Comparison of ENCODE assay signal across 20 mouse cellular contexts in genomic region chr6:38247362-38247761, GRCm38 (mm10). TPM values are rescaled to one million over a fixed set of nuclear protein-coding genes. Genes with fewer than 3 reads are reported as not detected.
DNase-seq lines count a peak whose midpoint lies in the region; ATAC-seq and TF ChIP-seq lines count a peak whose summit lies in the region.
"Had no signal": no experiment of that assay in that cellular context is flagged by ENCODE, and none has a peak within 500 bp of the region (broad histone marks: within the 10 kb centered on the region; RNA-seq: fewer than 3 reads in every experiment).

No protein-coding gene starts in this region.

- DNase-seq in A20 (ENCODE audit: low read depth, low spot score) (peak; percentile 58), CH12.LX (ENCODE audit: extremely low read depth) (no peak)
- DNase-seq: adrenal gland, adult 2 months; adrenal gland, adult 8-10 months; adrenal gland, postnatal 10 days; adrenal gland, postnatal 14 days; adrenal gland, postnatal 25 days; adrenal gland, postnatal 36 days; B cell, adult 2 months; cerebellum, adult 11 months; cerebellum, adult 11-12 months; cerebellum, adult 18-20 months; cerebellum, adult 2 months; cerebellum, adult 8-10 months had no signal

- TF ChIP-seq CTCF in CH12.LX (conservative IDR thresholded peaks at IDR 0.05 in 1 of 2, IDR thresholded peaks at IDR 0.05 in 1 of 2; ENCODE audit: low read depth in 2 of 2, low read length in 2 of 2), result no peak

- ATAC-seq in forebrain, embryonic 15.5 days (replicated peaks), result no peak
- ATAC-seq in inflammation-experienced regulatory T-cells, adult 6 months, result no peak
- ATAC-seq: activated CD4-positive, CD25-positive, alpha-beta regulatory T cell, adult 4 months; CD4-positive, CD25-positive, alpha-beta regulatory T cell, adult 4 months; Patski had no signal

- no peak for TF ChIP-seq RAD21 in CH12.LX (IDR thresholded peaks at IDR 0.05; ENCODE audit: low read depth, low read length)

- no peaks in the 10 kb centered on the region for H3K9me3 ChIP-seq in CH12.LX (replicated peaks; ENCODE audit: low read length)
- no peaks in the 10 kb centered on the region for H3K9me3 ChIP-seq in forebrain, embryonic 15.5 days
- H3K9me3 ChIP-seq: G1E had no signal

- no peak overlapping the region for H3K4me3 ChIP-seq in CH12.LX (replicated peaks in 1 of 3; ENCODE audit: low read depth in 2 of 3, low read length in 2 of 3, poor library complexity in 1 of 3)
- no peak overlapping the region for H3K4me3 ChIP-seq in forebrain, embryonic 15.5 days

- no peaks in the 10 kb centered on the region for H3K79me2 ChIP-seq in CH12.LX (replicated peaks; ENCODE audit: control insufficient read depth, extremely low read depth, insufficient read depth, poor library complexity, severe bottlenecking)

- in situ Hi-C loops in CH12.LX (cut with MboI; ENCODE audit: low pct_ligation_motif_present, low pct_unique_long_range_greater_than_20kb, low sequenced_read_pairs), result loop anchor here (5.0 kb wide), 1 partner anchor 80 kb away; no protein-coding TSS in a partner anchor

- no peaks in the 10 kb centered on the region for H3K36me3 ChIP-seq in CH12.LX (replicated peaks in 1 of 2; ENCODE audit: control insufficient read depth in 1 of 2, insufficient read depth in 1 of 2, low read length in 1 of 2)
- H3K36me3 ChIP-seq in forebrain, embryonic 15.5 days, result no peaks in the 10 kb centered on the region
- H3K36me3 ChIP-seq: G1E had no signal

- H3K27ac ChIP-seq in CH12.LX (ENCODE audit: insufficient read depth, low read depth), result no peak overlapping the region
- no peak overlapping the region for H3K27ac ChIP-seq in forebrain, embryonic 15.5 days (replicated peaks)

- H3K27me3 ChIP-seq in CH12.LX (replicated peaks), result no peaks in the 10 kb centered on the region
- H3K27me3 ChIP-seq in forebrain, embryonic 15.5 days, result no peaks in the 10 kb centered on the region
- H3K27me3 ChIP-seq: Patski had no signal

- no peak overlapping the region for H3K9ac ChIP-seq in CH12.LX (ENCODE audit: insufficient read depth, low read depth)
- no peak overlapping the region for H3K9ac ChIP-seq in forebrain, embryonic 15.5 days (replicated peaks)

- dilution Hi-C loops in CH12.LX (cut with MboI; ENCODE audit: extremely low pct_ligation_motif_present, extremely low pct_unique_long_range_greater_than_20kb, low sequenced_read_pairs), result no loop called here

- no peak overlapping the region for H3K4me2 ChIP-seq in CH12.LX (ENCODE audit: insufficient read depth, low read depth, poor library complexity, severe bottlenecking)
- no peak overlapping the region for H3K4me2 ChIP-seq in forebrain, embryonic 15.5 days (replicated peaks)

- TF ChIP-seq POLR2A in CH12.LX (IDR thresholded peaks at IDR 0.05; ENCODE audit: low read depth, low read length), result no peak

- no peak for TF ChIP-seq EP300 in CH12.LX (IDR thresholded peaks at IDR 0.05; ENCODE audit: low read length)

- WGBS in forebrain, embryonic 15.5 days, result 93% methylated on average over 4 of the region's 4 CpGs

- H3K4me1 ChIP-seq in CH12.LX (ENCODE audit: control insufficient read depth in 1 of 2, insufficient read depth in 2 of 2), result peaks cover 15 to 73% of the 10 kb centered on the region in 2 experiments
- H3K4me1 ChIP-seq in forebrain, embryonic 15.5 days, result peaks cover 37% of the 10 kb centered on the region

TF ChIP-seq in CH12.LX, 34 proteins besides CTCF, POLR2A, EP300 and RAD21:
- TF ChIP-seq RCOR1 (conservative IDR thresholded peaks at IDR 0.05; ENCODE audit: low read depth, low read length) (no peak), PAX5 (IDR thresholded peaks at IDR 0.05; ENCODE audit: low read length) (no peak), USF2 (conservative IDR thresholded peaks at IDR 0.05; ENCODE audit: low read depth, low read length) (no peak), NELFE (IDR thresholded peaks at IDR 0.05; ENCODE audit: low read depth, low read length) (no peak), BHLHE40 (IDR thresholded peaks at IDR 0.05; ENCODE audit: low read depth, low read length) (peak; percentile 63), ETS1 (conservative IDR thresholded peaks at IDR 0.05; ENCODE audit: low read depth, low read length) (no peak)

RNA-seq across cellular contexts. Expression of gene D630045J12Rik, which starts 6.4 kb away (rescaled TPM):
- total RNA-seq in CH12.LX (2012; rRNA removed), result 1.3 and 1.7 TPM in 2 replicates
- 0.43 and 0.48 TPM in 2 replicates for total RNA-seq in CH12.LX (2014; rRNA removed)
- 3.4 and 4.9 TPM in 2 replicates for polyA plus RNA-seq in CH12.LX (2012; ENCODE audit: insufficient read length, low read depth)
- polyA plus RNA-seq in forebrain, embryonic 15.5 days (2015; fragmentation: Nextera tagmentation; extraction: Ambion mirVana), result 17.6 and 18.4 TPM in 2 replicates
- under 1 TPM in 1 of 3 experiments, not detected in 2; 0.08 TPM for polyA plus RNA-seq in inflammation-experienced regulatory T-cells, adult 6 months (2017; shearing (Covaris generic))

RNA-seq across cellular contexts. Expression of gene Zc3hav1l, which starts 51.7 kb away (rescaled TPM):
- 2.3 and 3.1 TPM in 2 replicates for total RNA-seq in CH12.LX (2012; rRNA removed)
- 2.8 and 2.9 TPM in 2 replicates for total RNA-seq in CH12.LX (2014; rRNA removed)
- 5.1 and 6.3 TPM in 2 replicates for polyA plus RNA-seq in CH12.LX (2012; ENCODE audit: insufficient read length, low read depth)
- polyA plus RNA-seq in forebrain, embryonic 15.5 days (2015; fragmentation: Nextera tagmentation; extraction: Ambion mirVana), result 6.6 and 6.8 TPM in 2 replicates
- polyA plus RNA-seq in inflammation-experienced regulatory T-cells, adult 6 months (2017; shearing (Covaris generic)), result under 1 TPM; 0.16 to 0.50 (median 0.47) TPM
